Mouse (Mus musculus) c-Kit-positive CD71-positive TER-119-negative erythroid progenitor cells, embryonic 14.5 days (primary cell): ENCODE data around the gene Pex11g.

Experiments
- DNase-seq: peaks from one replicate; pipeline ENCODE4 v3.0.0-alpha.2; 2013; ENCODE audit warnings: low read depth

Pex11g gene

GRCm38 (mm10) chr8:3467006-3467885, at the start of gene Pex11g:
Gene Pex11g, minus strand, starts transcription at chr8:3467680.
- DNase-seq = peak; percentile 91

GRCm38 (mm10) chr8:3517117-3517495, 49.6 kb upstream of the Pex11g start:
- DNase-seq = no peak

- DNase-seq = peak; percentile 93
Measured at GRCm38 (mm10) chr8:3516450-3517116, 49.1 kb upstream of the Pex11g start.

GRCm38 (mm10) chr8:3515771-3516417, 48.4 kb upstream of the Pex11g start:
- peak; percentile 39 for DNase-seq

GRCm38 (mm10) chr8:3515260-3515671, 47.8 kb upstream of the Pex11g start, which contains the start of gene Pnpla6:
Gene Pnpla6, plus strand, starts transcription at chr8:3515384.
- DNase-seq = peak; percentile 78

GRCm38 (mm10) chr8:3514681-3515247, 47.3 kb upstream of the Pex11g start:
- DNase-seq = no peak

- DNase-seq = no peak
Measured at GRCm38 (mm10) chr8:3507979-3508754, 40.7 kb upstream of the Pex11g start.

- DNase-seq = no peak
Measured at GRCm38 (mm10) chr8:3502217-3502616, 34.7 kb upstream of the Pex11g start.

- DNase-seq = peak; percentile 96
Measured at GRCm38 (mm10) chr8:3500235-3501090, 33.0 kb upstream of the Pex11g start, which contains the start of gene Mcoln1. Gene Mcoln1, plus strand, starts transcription at chr8:3500457.

- DNase-seq = no peak
Measured at GRCm38 (mm10) chr8:3499751-3500150, 32.3 kb upstream of the Pex11g start.

- no peak for DNase-seq
Measured at GRCm38 (mm10) chr8:3498583-3498982, 31.1 kb upstream of the Pex11g start.

- DNase-seq = no peak
Measured at GRCm38 (mm10) chr8:3496428-3496748, 28.9 kb upstream of the Pex11g start.

GRCm38 (mm10) chr8:3495578-3496427, 28.3 kb upstream of the Pex11g start:
- no peak for DNase-seq

- DNase-seq = no peak
Measured at GRCm38 (mm10) chr8:3493845-3494208, 26.3 kb upstream of the Pex11g start.

GRCm38 (mm10) chr8:3492901-3493844, 25.7 kb upstream of the Pex11g start, which contains the start of gene Zfp358:
Gene Zfp358, plus strand, starts transcription at chr8:3493138.
- DNase-seq = no peak

GRCm38 (mm10) chr8:3485192-3485591, 17.7 kb upstream of the Pex11g start:
- DNase-seq = no peak

- DNase-seq = no peak
Measured at GRCm38 (mm10) chr8:3483546-3483945, 16.1 kb upstream of the Pex11g start.

- no peak for DNase-seq
Measured at GRCm38 (mm10) chr8:3482240-3482740, 14.8 kb upstream of the Pex11g start.
